Mouse (Mus musculus) adrenal gland, postnatal 10 days (tissue): ENCODE results near the gene Gm27179. TPM values are rescaled to one million over a fixed set of nuclear protein-coding genes. Genes with fewer than 3 reads are reported as not detected.
"Not testable (repeated sequence)": the region's sequence is repeated elsewhere in the genome, so short reads cannot be mapped to it uniquely, and the experiment has no call there.

ENCODE experiments used
- DNase-seq: peaks from one replicate; pipeline ENCODE4 v3.0.0; 2021; ENCODE audit warnings: mixed read lengths
- long read RNA-seq, 2 experiments: library from polyadenylated mRNA; stranded (forward); transcript quantifications; one replicate each; pipeline ENCODE4 v2.0.0; 2021
- total RNA-seq, 2 experiments: library from RNA; stranded (reverse); gene quantifications; 2 replicates each; pipeline ENCODE4 v1.2.3; 2021

The Gm27179 gene
- not detected for total RNA-seq
- long read RNA-seq, experiment 1 = 0 reads
- long read RNA-seq, experiment 2 = 0 reads

DNA sequence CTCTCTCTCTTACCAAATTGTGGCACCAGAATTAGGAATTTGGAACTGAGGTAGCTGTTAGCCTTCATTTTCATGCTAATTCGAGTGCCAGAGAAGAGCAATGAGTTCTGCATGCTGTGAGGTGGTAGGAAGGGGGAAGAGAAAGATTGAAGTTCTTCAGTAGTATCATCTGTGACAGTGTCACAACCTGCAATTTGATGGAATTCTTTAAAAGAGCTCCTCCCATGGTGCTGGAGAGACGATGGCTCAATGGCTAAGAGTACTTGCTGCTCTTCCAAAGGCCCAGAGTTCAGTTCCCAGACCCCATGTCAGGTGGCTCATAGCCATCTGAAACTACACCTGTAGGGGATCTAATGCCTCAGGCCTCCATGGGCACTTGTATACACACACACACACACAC lies at the start of gene Gm27179:
Gm27179 (minus strand) TSS at position 101 of the 400 bp plus-strand sequence.
- DNase-seq = not testable (repeated sequence)

DNA sequence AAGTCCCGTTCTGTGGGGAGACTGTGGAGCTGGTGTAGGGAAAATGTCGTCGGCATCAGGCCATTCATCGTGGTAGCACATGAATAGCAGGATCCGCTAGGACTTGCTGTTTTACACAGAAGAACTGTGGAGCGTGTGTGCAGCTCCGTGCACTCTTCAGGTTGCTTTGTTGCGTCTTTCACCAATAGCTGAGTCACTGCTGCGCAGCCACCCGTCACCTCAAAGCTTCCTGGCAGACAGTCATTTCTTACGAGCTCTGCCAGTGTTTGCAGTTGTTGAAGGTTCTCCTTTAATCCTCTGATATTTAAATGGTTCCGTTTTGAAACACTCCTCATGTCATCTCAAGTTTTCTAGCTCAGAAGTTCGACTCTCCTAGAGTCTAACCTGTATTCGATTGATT lies 45.2 kb upstream of the Gm27179 start:
- not testable (repeated sequence) for DNase-seq

DNA sequence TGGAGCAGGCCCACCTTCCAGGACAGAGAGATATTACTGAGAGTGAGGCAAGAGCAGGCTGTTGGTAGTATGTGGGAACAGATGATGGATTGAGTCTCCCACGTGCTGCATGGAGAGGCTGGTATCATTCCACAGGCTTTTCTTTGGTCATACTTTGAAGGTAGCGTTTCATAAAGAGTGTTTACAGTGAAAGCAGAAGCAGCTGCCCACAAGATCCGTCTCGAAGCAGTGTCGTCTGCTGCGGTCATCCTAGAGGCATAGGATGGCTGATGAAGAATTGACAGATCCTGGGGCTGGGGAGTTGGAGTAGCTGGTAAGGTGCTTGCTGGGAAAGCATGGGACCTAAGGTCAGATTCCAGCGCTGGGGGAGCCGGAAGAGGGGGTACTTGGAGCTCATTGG lies 44.5 kb upstream of the Gm27179 start:
- not testable (repeated sequence) for DNase-seq

GRCm38 (mm10) chr14:69555110-69555831 lies 42.9 kb upstream of the Gm27179 start, which contains the start of gene Entpd4b:
Gene Entpd4b, plus strand, starts transcription at chr14:69555424.
- DNase-seq = not testable (repeated sequence)

- not testable (repeated sequence) for DNase-seq
Measured at GRCm38 (mm10) chr14:69547310-69547709, 35.0 kb upstream of the Gm27179 start.

- DNase-seq = not testable (repeated sequence)
Measured at GRCm38 (mm10) chr14:69545052-69545451, 32.7 kb upstream of the Gm27179 start.

DNA sequence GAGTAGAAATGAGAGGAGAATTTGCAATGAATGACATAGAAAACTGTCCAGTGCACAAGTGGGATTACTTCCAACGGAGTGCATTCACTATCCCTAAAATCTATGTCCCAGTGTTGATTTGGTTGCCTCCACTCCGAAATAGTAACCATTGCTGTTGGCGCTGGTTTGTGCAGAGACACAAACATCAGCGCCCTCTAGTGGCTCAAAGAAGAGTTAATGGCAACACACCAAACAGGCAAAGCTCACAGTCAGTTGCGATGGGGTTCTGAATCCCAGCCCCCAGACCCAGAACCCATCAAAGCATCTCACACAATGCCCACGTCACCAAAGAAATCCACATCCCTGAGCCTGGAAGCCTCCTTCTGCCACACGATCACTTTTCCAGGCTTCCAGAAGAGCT lies 31.7 kb upstream of the Gm27179 start:
- not testable (repeated sequence) for DNase-seq

GRCm38 (mm10) chr14:69542695-69543094 lies 30.3 kb upstream of the Gm27179 start:
- DNase-seq = not testable (repeated sequence)

DNA sequence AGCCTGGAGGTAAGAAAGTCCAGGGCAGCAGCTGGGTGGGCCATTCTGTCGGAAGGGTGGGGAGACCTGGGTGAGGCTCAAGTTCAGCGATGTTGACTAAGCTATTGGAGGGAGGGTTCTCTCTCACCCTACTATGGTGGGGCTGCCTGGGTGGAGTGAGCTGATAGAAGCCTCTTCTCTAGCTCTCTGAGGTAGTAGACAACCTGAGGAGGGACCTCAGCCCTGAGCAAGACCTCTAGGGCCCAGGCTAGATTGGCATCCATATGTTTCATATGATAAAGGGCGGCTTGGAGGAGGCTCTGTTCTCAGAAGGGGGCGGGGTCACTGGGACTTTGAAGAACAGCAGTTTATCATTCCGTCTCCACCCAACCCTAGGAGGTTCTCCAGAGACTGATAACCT lies 27.8 kb upstream of the Gm27179 start:
- DNase-seq = not testable (repeated sequence)

- DNase-seq = not testable (repeated sequence)
Measured at GRCm38 (mm10) chr14:69536539-69536938, 24.2 kb upstream of the Gm27179 start.

DNA sequence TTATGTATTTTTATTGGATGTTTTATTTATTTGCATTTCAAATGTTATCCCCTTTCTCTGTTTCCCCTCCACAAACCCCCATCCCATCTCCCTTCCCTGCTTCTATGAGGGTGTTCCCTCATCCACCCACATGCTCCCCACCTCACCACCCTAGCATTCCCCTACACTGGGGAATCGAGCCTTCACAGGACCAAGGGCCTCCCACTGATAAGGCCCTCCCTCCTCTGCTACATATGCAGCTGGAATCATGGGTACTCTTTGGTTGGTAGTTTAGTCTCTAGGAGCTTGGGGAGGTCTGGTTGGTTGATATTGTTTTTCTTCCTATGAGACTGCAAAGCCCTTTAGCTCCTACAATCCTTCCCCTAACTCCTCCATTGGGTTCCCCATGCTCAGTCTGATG lies 13.9 kb upstream of the Gm27179 start:
- not testable (repeated sequence) for DNase-seq

- DNase-seq = not testable (repeated sequence)
Measured at GRCm38 (mm10) chr14:69523001-69523400, 10.7 kb upstream of the Gm27179 start.

GRCm38 (mm10) chr14:69520810-69521209 lies 8.5 kb upstream of the Gm27179 start:
- not testable (repeated sequence) for DNase-seq

GRCm38 (mm10) chr14:69507000-69507399 lies 5.3 kb downstream of the Gm27179 start:
- not testable (repeated sequence) for DNase-seq

DNA sequence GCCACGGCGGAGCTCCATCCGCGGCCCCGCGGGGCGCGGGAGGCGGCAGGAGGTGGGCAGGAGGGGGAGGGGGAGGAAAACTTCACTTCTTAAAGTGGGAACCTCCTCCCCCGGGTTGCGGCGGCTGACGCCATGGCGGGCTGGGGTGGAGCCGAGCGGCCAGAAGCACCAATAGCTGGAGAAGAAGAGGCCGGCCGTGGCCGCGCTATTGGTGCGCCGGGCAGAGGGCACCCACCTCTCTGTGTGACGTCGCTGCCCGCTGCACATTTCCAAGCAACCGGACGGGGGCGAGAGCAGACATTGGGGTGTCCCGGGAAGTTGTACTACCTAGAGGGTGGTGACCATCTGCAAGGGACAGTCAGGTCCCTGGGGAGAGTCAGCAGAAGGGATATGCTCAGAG lies 9.2 kb downstream of the Gm27179 start, which contains the start of gene Gm16867:
Gm16867 (minus strand) TSS at position 189 of the 400 bp plus-strand sequence.
- not testable (repeated sequence) for DNase-seq

DNA sequence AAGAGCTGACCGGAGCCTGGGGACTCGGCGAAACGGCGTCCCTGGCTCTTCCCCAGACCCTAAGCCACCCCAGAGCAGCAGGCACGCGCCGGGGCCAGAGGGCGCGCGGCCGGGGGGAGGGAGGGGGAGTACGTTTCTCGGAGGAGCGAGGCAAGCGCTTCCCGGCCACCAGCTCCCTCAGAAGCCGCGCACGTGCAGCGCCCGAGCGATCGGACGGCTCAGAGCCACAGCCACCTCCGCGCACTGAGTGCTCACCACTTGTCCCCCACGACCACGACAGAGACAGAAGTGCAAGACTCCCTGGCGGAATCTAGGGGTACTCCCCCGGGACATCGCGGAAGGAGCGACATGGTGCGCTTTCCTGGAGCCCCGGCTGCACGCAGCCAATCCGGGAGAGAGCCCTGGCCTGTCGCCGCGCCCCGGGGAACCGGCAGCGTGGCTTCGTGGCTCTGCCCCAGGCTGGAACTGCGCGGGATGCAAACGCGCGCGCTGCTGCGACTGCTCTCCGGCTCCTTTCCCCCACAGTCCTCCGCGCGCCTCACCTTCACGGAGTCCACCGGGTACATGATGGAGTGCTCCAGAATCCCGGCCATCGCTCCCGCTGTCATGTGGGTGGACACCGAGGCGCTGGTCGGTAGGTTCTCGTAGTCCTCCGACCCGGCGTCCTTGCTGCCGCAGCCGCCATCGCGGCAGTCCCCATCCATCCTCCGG lies 9.8 kb downstream of the Gm27179 start:
- DNase-seq = not testable (repeated sequence)

- not testable (repeated sequence) for DNase-seq
Measured at GRCm38 (mm10) chr14:69496259-69496658, 16.1 kb downstream of the Gm27179 start.

DNA sequence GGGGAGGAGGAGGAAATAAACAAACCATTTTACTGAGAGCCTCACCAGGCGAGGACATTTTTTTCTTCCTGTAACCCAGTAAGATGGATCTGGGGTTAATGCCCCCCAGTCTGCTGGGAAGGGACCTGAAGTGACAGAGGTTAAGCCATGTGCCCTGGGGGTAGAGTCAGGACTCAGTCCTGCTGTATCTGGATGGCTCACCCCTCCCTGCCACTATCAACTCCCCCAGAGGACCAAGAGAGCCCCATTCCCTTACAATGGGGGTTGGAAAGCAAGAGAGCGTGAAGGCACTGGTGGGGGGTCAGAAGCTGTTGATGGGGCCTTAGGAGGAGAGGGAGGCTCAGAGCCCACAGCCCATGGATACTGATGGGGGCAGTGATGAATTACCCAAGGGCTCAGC lies 17.4 kb downstream of the Gm27179 start:
- not testable (repeated sequence) for DNase-seq

- not testable (repeated sequence) for DNase-seq
Measured at GRCm38 (mm10) chr14:69494522-69494921, 17.8 kb downstream of the Gm27179 start.

DNA sequence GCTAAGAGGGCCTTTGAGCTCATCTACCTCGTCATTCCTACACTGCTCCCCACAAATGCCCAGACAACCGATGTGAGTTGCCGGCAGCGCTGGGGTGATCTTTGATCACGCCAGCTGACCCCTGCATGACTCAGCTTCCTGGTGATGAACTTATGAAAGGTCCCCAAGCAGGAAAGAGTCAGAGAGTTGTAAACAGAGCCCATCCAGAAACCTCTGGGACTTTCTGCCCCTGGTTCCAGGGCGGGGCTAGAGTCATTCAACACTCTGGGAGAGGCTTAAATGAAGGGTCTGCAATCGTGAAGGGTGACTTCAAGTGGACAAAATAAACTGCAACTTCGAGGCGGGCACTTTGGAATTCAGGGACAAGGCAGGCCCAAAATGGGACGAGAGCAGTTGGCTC lies 24.3 kb downstream of the Gm27179 start:
- not testable (repeated sequence) for DNase-seq

DNA sequence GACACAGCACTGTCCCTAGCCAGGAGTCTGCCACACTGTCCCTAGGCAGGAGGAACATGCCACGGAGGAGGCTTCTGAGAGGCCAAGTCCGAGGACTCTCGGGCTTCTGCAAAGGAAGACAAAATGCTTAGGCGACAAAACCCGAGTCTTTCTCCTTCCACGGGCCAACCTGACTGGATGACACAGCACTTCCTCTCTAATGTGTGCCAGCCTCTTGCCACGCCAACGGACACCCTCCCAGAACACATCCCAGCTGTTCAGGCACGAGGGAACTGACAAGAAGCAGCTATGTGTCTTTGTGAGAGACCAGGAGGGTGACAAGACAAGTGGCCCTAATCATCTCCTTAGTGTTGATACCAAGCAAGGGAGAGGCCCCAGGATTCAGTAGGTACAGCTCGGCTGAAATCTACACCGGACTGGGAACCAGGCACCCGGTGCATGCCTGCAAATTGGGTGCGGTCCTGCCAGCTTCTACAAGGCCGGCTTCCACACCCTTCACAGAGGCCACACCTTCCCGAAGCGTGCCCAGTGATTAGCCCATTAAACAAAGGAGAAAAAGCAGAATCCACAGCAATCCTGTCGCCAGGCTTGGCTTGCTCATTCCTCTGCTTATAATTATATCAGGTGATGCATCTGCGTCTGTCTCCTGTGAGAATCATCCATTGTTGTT lies 26.7 kb downstream of the Gm27179 start:
- not testable (repeated sequence) for DNase-seq

- DNase-seq = not testable (repeated sequence)
Measured at GRCm38 (mm10) chr14:69473941-69474646, 38.3 kb downstream of the Gm27179 start.
